Mouse (Mus musculus) intestine, postnatal 0 days (tissue): ENCODE results near the gene Mcee. TPM values are rescaled to one million over a fixed set of nuclear protein-coding genes. Genes with fewer than 3 reads are reported as not detected.

Experiments
- ATAC-seq: fragments of 200-750 bp; cut with Nextera tagmentation; 2 replicates; pipeline ENCODE4 v1.8.0; 2017; ENCODE audit warnings: mild to moderate bottlenecking, moderate TSS enrichment, moderate library complexity
- H3K27ac ChIP-seq: fragments of 300-500 bp; sonication (generic); 2 replicates; pipeline ENCODE4 v1.5.1; 2014; ENCODE audit warnings: mild to moderate bottlenecking, low read depth, low read length, moderate library complexity
- H3K27me3 ChIP-seq: fragments of 300-500 bp; sonication (generic); replicated peaks from 2 replicates; pipeline ENCODE4 v1.6.1; 2014; ENCODE audit warnings: low read length, mixed read lengths; ENCODE audit not compliant: control insufficient read depth, insufficient read depth
- H3K36me3 ChIP-seq: fragments of 300-500 bp; sonication (generic); 2 replicates; pipeline ENCODE4 v1.6.1; 2014; ENCODE audit warnings: mild to moderate bottlenecking, moderate library complexity; ENCODE audit not compliant: control insufficient read depth, insufficient read depth
- H3K4me1 ChIP-seq: fragments of 300-500 bp; sonication (generic); replicated peaks from 2 replicates; pipeline ENCODE4 v1.6.1; 2014; ENCODE audit warnings: antibody characterized with exemption, low read length, mixed read lengths; ENCODE audit not compliant: control insufficient read depth, insufficient read depth
- H3K4me2 ChIP-seq: fragments of 300-500 bp; sonication (generic); replicated peaks from 2 replicates; pipeline ENCODE4 v1.6.1; 2014; ENCODE audit warnings: low read depth, mild to moderate bottlenecking, moderate library complexity
- H3K4me3 ChIP-seq: fragments of 300-500 bp; sonication (generic); 2 replicates; pipeline ENCODE4 v1.5.1; 2014; ENCODE audit warnings: low read depth, low read length
- H3K9ac ChIP-seq: fragments of 300-500 bp; sonication (generic); 2 replicates; pipeline ENCODE4 v1.6.1; 2014; ENCODE audit warnings: mild to moderate bottlenecking, low read depth, low read length
- H3K9me3 ChIP-seq: fragments of 300-500 bp; sonication (generic); 2 replicates; pipeline ENCODE4 v1.6.1; 2016; ENCODE audit warnings: mixed run types; ENCODE audit not compliant: control insufficient read depth
- CTCF ChIP-seq: sonication (generic); IDR thresholded peaks from 2 replicates; pipeline ENCODE4 v1.5.1; 2016; ENCODE audit warnings: low read depth, mild to moderate bottlenecking, control low read depth, antibody characterized with exemption, moderate library complexity
- WGBS: fragments of 180-500 bp; shearing (Covaris S2); extraction: QIAGEN DNeasy Blood & Tissue Kit; methylation state at CpG from one replicate; pipeline ENCODE4 v1.1.7; 2014; 5-methylcytosine and 5-hydroxymethylcytosine counted together
- polyA plus RNA-seq: library from polyadenylated mRNA; unstranded; fragments of >200 nt; fragmentation: Nextera tagmentation; extraction: Ambion mirVana; gene quantifications from 2 replicates; pipeline ENCODE4 v1.2.1, GENCODE M21; 2015

Gene Mcee
- polyA plus RNA-seq = 75.3 and 75.7 TPM in 2 replicates

- Histone ChIP-seq H3K4me3 (peak within 1 kb of the TSS; percentile 79), H3K4me2 (peak within 1 kb of the TSS; percentile 91), H3K36me3 (peaks cover 8% of the 10 kb centered on the region; the same call in 1 of the 2 replicates), H3K27me3 (no peaks in the 10 kb centered on the region), H3K9ac (peak within 1 kb of the TSS; percentile 82), H3K27ac (peak within 1 kb of the TSS; percentile 82), H3K4me1 (no peaks in the 10 kb centered on the region), H3K9me3 (no peaks in the 10 kb centered on the region)
- WGBS = under 1% methylated on average over 54 of the region's 54 CpGs
- TF ChIP-seq CTCF = peak; percentile 16; the same call in 1 of the 2 replicates
- ATAC-seq = peak; percentile 99
These were observed at the start of gene Mcee, which contains the start of gene Mphosph10 for GRCm38 (mm10) chr7:64392122-64392818. Mcee (plus strand) TSS chr7:64392607. Mphosph10 (minus strand) TSS chr7:64392268.

- H3K27ac ChIP-seq = no peak overlapping the region
- no peak overlapping the region for H3K4me2 ChIP-seq
- H3K9ac ChIP-seq = no peak overlapping the region
- no peak for ATAC-seq
- H3K36me3 ChIP-seq = peaks cover 18% of the 10 kb centered on the region
- no peaks in the 10 kb centered on the region for H3K9me3 ChIP-seq
- H3K4me3 ChIP-seq = no peak overlapping the region
- no peak for TF ChIP-seq CTCF
- WGBS = 95% methylated on average over 1 of the region's 1 CpGs
- H3K4me1 ChIP-seq = no peaks in the 10 kb centered on the region
- no peaks in the 10 kb centered on the region for H3K27me3 ChIP-seq
These were observed 44.6 kb upstream of the Mcee start for GRCm38 (mm10) chr7:64347813-64348212.

GRCm38 (mm10) chr7:64349147-64349861 is 43.1 kb upstream of the Mcee start:
- ATAC-seq = no peak
- WGBS = 88% methylated on average over 15 of the region's 15 CpGs
- no peak for TF ChIP-seq CTCF

GRCm38 (mm10) chr7:64351087-64351486 is 41.3 kb upstream of the Mcee start:
- Histone ChIP-seq H3K4me2 (no peak overlapping the region), H3K27me3 (no peaks in the 10 kb centered on the region), H3K27ac (no peak overlapping the region), H3K4me1 (no peaks in the 10 kb centered on the region), H3K9ac (no peak overlapping the region), H3K4me3 (no peak overlapping the region), H3K9me3 (no peaks in the 10 kb centered on the region), H3K36me3 (peaks cover 29% of the 10 kb centered on the region)
- TF ChIP-seq CTCF = no peak
- WGBS = 71% methylated on average over 4 of the region's 4 CpGs
- ATAC-seq = no peak

More at GRCm38 (mm10) chr7:64349147-64349861, 43.1 kb upstream of the Mcee start:
- Histone ChIP-seq H3K4me1 (no peaks in the 10 kb centered on the region), H3K36me3 (peaks cover 29% of the 10 kb centered on the region), H3K27ac (no peak overlapping the region), H3K4me3 (no peak overlapping the region), H3K4me2 (no peak overlapping the region), H3K9ac (no peak overlapping the region), H3K9me3 (no peaks in the 10 kb centered on the region), H3K27me3 (no peaks in the 10 kb centered on the region)

GRCm38 (mm10) chr7:64354206-64354605 is 38.2 kb upstream of the Mcee start:
- Histone ChIP-seq H3K9me3 (no peaks in the 10 kb centered on the region), H3K9ac (no peak overlapping the region), H3K4me1 (no peaks in the 10 kb centered on the region), H3K4me2 (no peak overlapping the region), H3K4me3 (no peak overlapping the region), H3K27me3 (no peaks in the 10 kb centered on the region), H3K36me3 (peaks cover 46% of the 10 kb centered on the region), H3K27ac (no peak overlapping the region)
- no peak for TF ChIP-seq CTCF
- 70% methylated on average over 14 of the region's 14 CpGs for WGBS
- ATAC-seq = no peak

- Histone ChIP-seq H3K36me3 (peaks cover 47% of the 10 kb centered on the region), H3K4me2 (no peak overlapping the region), H3K4me1 (no peaks in the 10 kb centered on the region), H3K27ac (no peak overlapping the region), H3K27me3 (no peaks in the 10 kb centered on the region), H3K9ac (no peak overlapping the region), H3K9me3 (no peaks in the 10 kb centered on the region), H3K4me3 (no peak overlapping the region)
- TF ChIP-seq CTCF = no peak
- WGBS = 89% methylated on average over 5 of the region's 5 CpGs
- ATAC-seq = no peak
These were observed 35.7 kb upstream of the Mcee start for GRCm38 (mm10) chr7:64356661-64357060.
